Mouse (Mus musculus) kidney, embryonic 14.5 days (tissue): Measurements from ENCODE around the gene Lrba. TPM values are rescaled to one million over a fixed set of nuclear protein-coding genes. Genes with fewer than 3 reads are reported as not detected.

Experiments
- ATAC-seq: fragments of 200-750 bp; cut with Nextera tagmentation; 2 replicates; pipeline ENCODE4 v1.8.0; 2017; ENCODE audit warnings: moderate number of reproducible peaks, mild to moderate bottlenecking, moderate TSS enrichment, moderate library complexity; ENCODE audit not compliant: low FRiP score, low TSS enrichment
- H3K27ac ChIP-seq: fragments of 300-500 bp; sonication (generic); 2 replicates; pipeline ENCODE4 v1.5.1; 2014; ENCODE audit warnings: low read depth, mild to moderate bottlenecking, low read length, moderate library complexity, mixed read lengths
- H3K27me3 ChIP-seq: fragments of 300-500 bp; sonication (generic); 2 replicates; pipeline ENCODE4 v1.6.1; 2014; ENCODE audit warnings: mild to moderate bottlenecking, low read length; ENCODE audit not compliant: control insufficient read depth, insufficient read depth
- H3K36me3 ChIP-seq: fragments of 300-500 bp; sonication (generic); 2 replicates; pipeline ENCODE4 v1.6.1; 2014; ENCODE audit warnings: low read length, mixed read lengths; ENCODE audit not compliant: control insufficient read depth, insufficient read depth
- H3K4me1 ChIP-seq: fragments of 300-500 bp; sonication (generic); 2 replicates; pipeline ENCODE4 v1.6.1; 2014; ENCODE audit warnings: low read length, mixed read lengths; ENCODE audit not compliant: control insufficient read depth, insufficient read depth
- H3K4me2 ChIP-seq: fragments of 300-500 bp; sonication (generic); replicated peaks from 2 replicates; pipeline ENCODE4 v1.6.1; 2014; ENCODE audit warnings: low read depth, mild to moderate bottlenecking, low read length
- H3K4me3 ChIP-seq: fragments of 300-500 bp; sonication (generic); 2 replicates; pipeline ENCODE4 v1.5.1; 2014; ENCODE audit warnings: mild to moderate bottlenecking, low read length
- H3K9ac ChIP-seq: fragments of 300-500 bp; sonication (generic); 2 replicates; pipeline ENCODE4 v1.6.1; 2014; ENCODE audit warnings: low read depth, mild to moderate bottlenecking, low read length, moderate library complexity
- H3K9me3 ChIP-seq: fragments of 300-500 bp; sonication (generic); 2 replicates; pipeline ENCODE4 v1.6.1; 2016; ENCODE audit warnings: low read length; ENCODE audit not compliant: control insufficient read depth
- WGBS: fragments of 180-500 bp; shearing (Covaris S2); extraction: QIAGEN DNeasy Blood & Tissue Kit; methylation state at CpG from one replicate; pipeline ENCODE4 v1.1.7; 2014; 5-methylcytosine and 5-hydroxymethylcytosine counted together
- polyA plus RNA-seq: library from polyadenylated mRNA; unstranded; fragments of >200 nt; fragmentation: Nextera tagmentation; extraction: Ambion mirVana; gene quantifications from 2 replicates; pipeline ENCODE4 v1.2.1, GENCODE M21; 2014

The Lrba gene
- polyA plus RNA-seq, 1 experiment from 2014 or later: 13.4 TPM

- Histone ChIP-seq H3K9ac (no peak overlapping the region), H3K27me3 (no peaks in the 10 kb centered on the region), H3K4me2 (no peak overlapping the region), H3K36me3 (no peaks in the 10 kb centered on the region), H3K4me1 (peaks cover 8% of the 10 kb centered on the region; the same call in 1 of the 2 replicates), H3K9me3 (no peaks in the 10 kb centered on the region), H3K27ac (no peak overlapping the region), H3K4me3 (no peak overlapping the region)
- no peak for ATAC-seq
- WGBS: 82% methylated on average over 13 of the region's 13 CpGs
Measured at GRCm38 (mm10) chr3:86818001-86818585, 593.6 kb downstream of the Lrba start.

GRCm38 (mm10) chr3:86819372-86819771 lies 594.9 kb downstream of the Lrba start:
- no peak overlapping the region for H3K9ac ChIP-seq
- no peaks in the 10 kb centered on the region for H3K9me3 ChIP-seq
- H3K4me2 ChIP-seq: no peak overlapping the region
- no peak overlapping the region for H3K4me3 ChIP-seq
- no peaks in the 10 kb centered on the region for H3K27me3 ChIP-seq
- WGBS: 91% methylated on average over 6 of the region's 6 CpGs
- H3K27ac ChIP-seq: no peak overlapping the region
- peaks cover 8% of the 10 kb centered on the region; the same call in 1 of the 2 replicates for H3K4me1 ChIP-seq
- no peak for ATAC-seq
- no peaks in the 10 kb centered on the region for H3K36me3 ChIP-seq

- 30% methylated on average over 10 of the region's 10 CpGs for WGBS
- no peak overlapping the region for H3K27ac ChIP-seq
Measured at GRCm38 (mm10) chr3:86820344-86820743, 595.9 kb downstream of the Lrba start.

DNA sequence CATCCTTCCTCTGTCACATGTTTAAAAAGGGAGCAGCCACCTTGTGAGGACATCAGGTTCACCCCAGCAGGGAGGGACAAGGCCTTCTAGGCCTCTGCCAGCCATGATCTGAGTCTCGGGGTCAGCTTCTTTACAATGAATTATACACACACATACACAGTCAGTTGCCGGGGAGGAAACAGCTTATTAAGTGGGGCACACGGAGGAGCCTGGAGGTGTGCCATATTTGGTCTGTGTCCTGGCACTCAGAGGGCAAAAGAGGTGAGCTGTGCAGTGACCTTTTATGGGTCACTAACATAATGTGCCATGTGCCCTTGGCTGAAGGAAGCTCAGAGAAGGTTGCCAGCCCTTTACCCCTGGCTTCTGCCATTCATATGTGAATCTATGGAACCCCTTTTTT lies 596.9 kb downstream of the Lrba start:
- H3K9ac ChIP-seq: no peak overlapping the region
- peaks cover 8% of the 10 kb centered on the region; the same call in 1 of the 2 replicates for H3K4me1 ChIP-seq
- 32% methylated on average over 3 of the region's 3 CpGs for WGBS
- H3K9me3 ChIP-seq: no peaks in the 10 kb centered on the region
- H3K4me2 ChIP-seq: no peak overlapping the region
- no peak overlapping the region for H3K4me3 ChIP-seq
- no peak overlapping the region for H3K27ac ChIP-seq
- H3K36me3 ChIP-seq: no peaks in the 10 kb centered on the region
- no peak for ATAC-seq
- H3K27me3 ChIP-seq: no peaks in the 10 kb centered on the region

More at GRCm38 (mm10) chr3:86820344-86820743, 595.9 kb downstream of the Lrba start:
- Histone ChIP-seq H3K4me3 (no peak overlapping the region), H3K4me2 (no peak overlapping the region), H3K36me3 (no peaks in the 10 kb centered on the region), H3K4me1 (peaks cover 8% of the 10 kb centered on the region; the same call in 1 of the 2 replicates), H3K9ac (no peak overlapping the region), H3K27me3 (no peaks in the 10 kb centered on the region), H3K9me3 (no peaks in the 10 kb centered on the region)
- no peak for ATAC-seq

GRCm38 (mm10) chr3:86827506-86827905 lies 603.0 kb downstream of the Lrba start:
- no peak for ATAC-seq
- Histone ChIP-seq H3K9me3 (no peaks in the 10 kb centered on the region), H3K9ac (no peak overlapping the region), H3K4me2 (no peak overlapping the region), H3K27ac (no peak overlapping the region), H3K27me3 (no peaks in the 10 kb centered on the region), H3K4me1 (no peaks in the 10 kb centered on the region), H3K4me3 (no peak overlapping the region), H3K36me3 (no peaks in the 10 kb centered on the region)
- 90% methylated on average over 3 of the region's 3 CpGs for WGBS

GRCm38 (mm10) chr3:86832115-86832514 lies 607.6 kb downstream of the Lrba start:
- WGBS: 53% methylated on average over 8 of the region's 8 CpGs
- Histone ChIP-seq H3K4me2 (no peak overlapping the region), H3K36me3 (no peaks in the 10 kb centered on the region), H3K9ac (no peak overlapping the region), H3K4me1 (no peaks in the 10 kb centered on the region), H3K27ac (no peak overlapping the region), H3K4me3 (no peak overlapping the region), H3K27me3 (no peaks in the 10 kb centered on the region), H3K9me3 (no peaks in the 10 kb centered on the region)
- no peak for ATAC-seq

Other genes with a start within 250 kb of the Lrba start
- gene Prss48, start 222.2 kb upstream of the Lrba start, polyA plus RNA-seq: 0.21 TPM in 1 of 2 replicates, not detected in the other
- 1,488 and 1,909 TPM in 2 replicates for gene Rps3a1, start 82.0 kb upstream of the Lrba start, polyA plus RNA-seq